Mouse (Mus musculus): ENCODE data around the gene Ptprg.

- TF ChIP-seq CTCF (IDR thresholded peaks at IDR 0.05; ENCODE audit: borderline replicate concordance, extremely low read depth, insufficient read depth, insufficient read length) (no peak), POLR2A (IDR thresholded peaks at IDR 0.05; ENCODE audit: borderline replicate concordance, extremely low read depth, insufficient read depth, insufficient read length, poor library complexity, severe bottlenecking) (no peak)
Measured at GRCm38 (mm10) chr14:11776566-11776965, 223.2 kb downstream of the Ptprg start.
